9 mouse cellular contexts compared by ENCODE assay signal in the genomic region with DNA sequence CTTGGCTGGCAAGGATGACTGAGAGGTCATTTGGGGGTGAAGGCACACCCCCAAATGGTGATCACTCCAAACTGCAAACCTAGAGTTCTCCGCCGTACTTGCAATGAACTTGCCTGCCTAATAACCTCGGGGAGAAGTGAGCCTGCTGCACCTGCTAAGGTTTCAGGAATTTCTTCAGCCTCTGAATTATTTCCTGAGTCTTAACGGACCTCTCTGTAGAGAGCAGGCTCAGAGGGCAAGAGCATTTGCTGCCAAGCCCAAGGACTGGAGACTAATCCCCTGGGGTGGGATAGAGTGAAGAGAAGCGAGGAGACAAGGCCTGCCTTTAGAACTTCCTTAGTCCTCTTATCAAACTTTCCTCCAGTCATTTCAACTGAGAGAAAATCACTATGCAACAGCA. TPM values are rescaled to one million over a fixed set of nuclear protein-coding genes. Genes with fewer than 3 reads are reported as not detected.
DNase-seq lines count a peak whose midpoint lies in the region; ATAC-seq and TF ChIP-seq lines count a peak whose summit lies in the region.
"Had no signal": no experiment of that assay in that cellular context is flagged by ENCODE, and none has a peak within 500 bp of the region (broad histone marks: within the 10 kb centered on the region; RNA-seq: fewer than 3 reads in every experiment).

No protein-coding gene starts in this region.

- peak overlapping the region; percentile 97; the same call in 1 of the 2 replicates for H3K4me3 ChIP-seq in heart, embryonic 10.5 days
- peak overlapping the region; percentile 74 for H3K4me3 ChIP-seq in liver, embryonic 11.5 days (ENCODE audit: low read depth, low read length)
- no peak overlapping the region for H3K4me3 ChIP-seq in hindbrain, embryonic 15.5 days
- no peak overlapping the region for H3K4me3 ChIP-seq in gastrocnemius, adult 2 months

- no peak for TF ChIP-seq CTCF in gastrocnemius, adult 2 months (IDR thresholded peaks at IDR 0.05)

- peaks cover 16% of the 10 kb centered on the region for H3K36me3 ChIP-seq in heart, embryonic 10.5 days
- peaks cover 9% of the 10 kb centered on the region; the same call in 1 of the 2 replicates for H3K36me3 ChIP-seq in liver, embryonic 11.5 days (ENCODE audit: control insufficient read depth, insufficient read depth, low read length)
- peaks cover 9% of the 10 kb centered on the region for H3K36me3 ChIP-seq in hindbrain, embryonic 15.5 days

- peak overlapping the region; percentile 96; the same call in 1 of the 2 replicates for H3K27ac ChIP-seq in heart, embryonic 10.5 days
- H3K27ac ChIP-seq in liver, embryonic 11.5 days (ENCODE audit: low read depth, low read length): peak overlapping the region; percentile 91
- no peak overlapping the region for H3K27ac ChIP-seq in hindbrain, embryonic 15.5 days (replicated peaks)
- H3K27ac ChIP-seq in gastrocnemius, adult 2 months: no peak overlapping the region
- H3K27ac ChIP-seq: neural tube, embryonic 12.5 days had no signal

- no peaks in the 10 kb centered on the region for H3K9me3 ChIP-seq in heart, embryonic 10.5 days
- no peaks in the 10 kb centered on the region for H3K9me3 ChIP-seq in liver, embryonic 11.5 days (ENCODE audit: control insufficient read depth, low read length)
- no peaks in the 10 kb centered on the region for H3K9me3 ChIP-seq in hindbrain, embryonic 15.5 days
- H3K9me3 ChIP-seq: neural tube, embryonic 12.5 days had no signal

- intact Hi-C loops in heart, postnatal 14 days (cut with DNase I): loop anchor here (5.0 kb wide), 1 partner anchor 72 kb away; no protein-coding TSS in a partner anchor
- intact Hi-C loops in gastrocnemius, adult 2 months (cut with DNase I): loop anchor here (2.0 to 5.0 kb wide), 2 partner anchors 15 to 72 kb away; partner anchors contain the start of gene Gm20422

- WGBS in heart, embryonic 10.5 days: 62% methylated on average over 5 of the region's 5 CpGs
- WGBS in liver, embryonic 11.5 days: 63% methylated on average over 5 of the region's 5 CpGs
- WGBS in hindbrain, embryonic 15.5 days: 84% methylated on average over 5 of the region's 5 CpGs

- no peaks in the 10 kb centered on the region for H3K27me3 ChIP-seq in heart, embryonic 10.5 days (ENCODE audit: insufficient read depth, poor library complexity, severe bottlenecking)
- no peaks in the 10 kb centered on the region for H3K27me3 ChIP-seq in liver, embryonic 11.5 days (replicated peaks; ENCODE audit: control insufficient read depth, insufficient read depth, low read length)
- no peaks in the 10 kb centered on the region for H3K27me3 ChIP-seq in hindbrain, embryonic 15.5 days
- H3K27me3 ChIP-seq: neural tube, embryonic 12.5 days had no signal

- no peak for ATAC-seq in liver, embryonic 11.5 days (replicated peaks; ENCODE audit: low FRiP score)
- no peak for ATAC-seq in hindbrain, embryonic 15.5 days (ENCODE audit: low FRiP score, low read depth)

- peaks cover 13% of the 10 kb centered on the region for H3K4me1 ChIP-seq in heart, embryonic 10.5 days
- H3K4me1 ChIP-seq in liver, embryonic 11.5 days (replicated peaks; ENCODE audit: control insufficient read depth, insufficient read depth, low read length): peaks cover 22% of the 10 kb centered on the region
- H3K4me1 ChIP-seq in hindbrain, embryonic 15.5 days (replicated peaks): peaks cover 23% of the 10 kb centered on the region

- H3K4me2 ChIP-seq in liver, embryonic 11.5 days: peak overlapping the region; percentile 85
- 0 out of 2 replicates have a peak overlapping the region, but pooled peaks have one; percentile 82 for H3K4me2 ChIP-seq in hindbrain, embryonic 15.5 days

- H3K9ac ChIP-seq in liver, embryonic 11.5 days (ENCODE audit: low read depth, low read length): peak overlapping the region; percentile 85
- no peak overlapping the region for H3K9ac ChIP-seq in hindbrain, embryonic 15.5 days

- DNase-seq in heart, embryonic 10.5 days (ENCODE audit: low spot score): no peak
- no peak for DNase-seq in heart, postnatal 14 days
- no peak for DNase-seq in liver, embryonic 11.5 days (ENCODE audit: low spot score)
- DNase-seq in liver (no peak), A20 (ENCODE audit: low read depth, low spot score) (peak; percentile 25)
- no peak for DNase-seq in gastrocnemius, adult 2 months
- no peak for DNase-seq in natural killer cell, adult 2 months (ENCODE audit: low spot score in 2 of 2)

RNA-seq across cellular contexts. Expression of gene Atp13a1, which starts 1.2 kb away (rescaled TPM):
- polyA plus RNA-seq in heart, embryonic 10.5 days (2016; fragmentation: Nextera tagmentation; extraction: Ambion mirVana): 43.2 and 48.3 TPM in 2 replicates
- 10 to 100 TPM; 17.8 to 19.3 TPM for total RNA-seq in heart, postnatal 14 days (2021)
- polyA plus RNA-seq in liver, embryonic 11.5 days (2014; fragmentation: Nextera tagmentation; extraction: Ambion mirVana): 53.4 and 54.2 TPM in 2 replicates
- polyA plus RNA-seq in hindbrain, embryonic 15.5 days (2015; fragmentation: Nextera tagmentation; extraction: Ambion mirVana): 50.1 and 54.6 TPM in 2 replicates
- total RNA-seq in gastrocnemius, adult 2 months (2021): 10 to 100 TPM in 1 of 2 experiments, 1 to 10 TPM in 1; 9.9 to 10.4 TPM

RNA-seq across cellular contexts. Expression of gene Zfp866, which starts 1.2 kb away (rescaled TPM):
- 20.4 and 26.4 TPM in 2 replicates for polyA plus RNA-seq in heart, embryonic 10.5 days (2016; fragmentation: Nextera tagmentation; extraction: Ambion mirVana)
- total RNA-seq in heart, postnatal 14 days (2021): 10 to 100 TPM; 19.5 to 19.8 TPM
- 21.3 and 21.7 TPM in 2 replicates for polyA plus RNA-seq in liver, embryonic 11.5 days (2014; fragmentation: Nextera tagmentation; extraction: Ambion mirVana)
- 37.7 and 38.9 TPM in 2 replicates for polyA plus RNA-seq in hindbrain, embryonic 15.5 days (2015; fragmentation: Nextera tagmentation; extraction: Ambion mirVana)
- 10 to 100 TPM; 15.6 to 17.1 TPM for total RNA-seq in gastrocnemius, adult 2 months (2021)

RNA-seq across cellular contexts. Expression of gene Gm20422, which starts 15.0 kb away (rescaled TPM):
- polyA plus RNA-seq in heart, embryonic 10.5 days (2016; fragmentation: Nextera tagmentation; extraction: Ambion mirVana): 0.44 and 0.65 TPM in 2 replicates
- total RNA-seq in heart, postnatal 14 days (2021): 1 to 10 TPM; 1.9 to 2.2 TPM
- polyA plus RNA-seq in liver, embryonic 11.5 days (2014; fragmentation: Nextera tagmentation; extraction: Ambion mirVana): 0.57 and 0.70 TPM in 2 replicates
- 1.2 TPM in 1 of 2 replicates, not detected in the other for polyA plus RNA-seq in hindbrain, embryonic 15.5 days (2015; fragmentation: Nextera tagmentation; extraction: Ambion mirVana)
- total RNA-seq in gastrocnemius, adult 2 months (2021): 1 to 10 TPM; 2.4 to 3.0 TPM

RNA-seq across cellular contexts. Expression of gene Gmip, which starts 18.7 kb away (rescaled TPM):
- 10.3 and 10.7 TPM in 2 replicates for polyA plus RNA-seq in heart, embryonic 10.5 days (2016; fragmentation: Nextera tagmentation; extraction: Ambion mirVana)
- total RNA-seq in heart, postnatal 14 days (2021): 1 to 10 TPM; 4.5 to 4.6 TPM
- 9.5 and 10.9 TPM in 2 replicates for polyA plus RNA-seq in liver, embryonic 11.5 days (2014; fragmentation: Nextera tagmentation; extraction: Ambion mirVana)
- polyA plus RNA-seq in hindbrain, embryonic 15.5 days (2015; fragmentation: Nextera tagmentation; extraction: Ambion mirVana): 31.1 and 38.7 TPM in 2 replicates
- 1 to 10 TPM; 3.8 to 5.3 TPM for total RNA-seq in gastrocnemius, adult 2 months (2021)

RNA-seq across cellular contexts. Expression of gene Lpar2, which starts 32.5 kb away (rescaled TPM):
- polyA plus RNA-seq in heart, embryonic 10.5 days (2016; fragmentation: Nextera tagmentation; extraction: Ambion mirVana): 0.32 and 0.73 TPM in 2 replicates
- total RNA-seq in heart, postnatal 14 days (2021): under 1 TPM; 0.45 to 0.59 TPM
- polyA plus RNA-seq in liver, embryonic 11.5 days (2014; fragmentation: Nextera tagmentation; extraction: Ambion mirVana): 0.44 and 0.49 TPM in 2 replicates
- polyA plus RNA-seq in hindbrain, embryonic 15.5 days (2015; fragmentation: Nextera tagmentation; extraction: Ambion mirVana): 0.69 and 0.75 TPM in 2 replicates
- total RNA-seq in gastrocnemius, adult 2 months (2021): under 1 TPM in 1 of 2 experiments, not detected in 1; 0.14 TPM

Comparison
In these comparisons a context has a peak if more than half of its experiments do, and no peak if none do; other contexts are left out.
1. H3K27ac ChIP-seq: peak in heart, embryonic 10.5 days (single experiment) and liver, embryonic 11.5 days (single experiment); none in hindbrain, embryonic 15.5 days (single experiment) and gastrocnemius, adult 2 months (single experiment).
2. H3K4me3 ChIP-seq: peak in heart, embryonic 10.5 days (single experiment) and liver, embryonic 11.5 days (single experiment); none in hindbrain, embryonic 15.5 days (single experiment) and gastrocnemius, adult 2 months (single experiment).